Mouse (Mus musculus) lung, postnatal 14 days (tissue): ENCODE measurements around the gene Hexb.
"Not testable (repeated sequence)": the region's sequence is repeated elsewhere in the genome, so short reads cannot be mapped to it uniquely, and the experiment has no call there.

Experiments
- DNase-seq: peaks from one replicate; pipeline ENCODE4 v3.0.0; 2021

Hexb gene

DNA sequence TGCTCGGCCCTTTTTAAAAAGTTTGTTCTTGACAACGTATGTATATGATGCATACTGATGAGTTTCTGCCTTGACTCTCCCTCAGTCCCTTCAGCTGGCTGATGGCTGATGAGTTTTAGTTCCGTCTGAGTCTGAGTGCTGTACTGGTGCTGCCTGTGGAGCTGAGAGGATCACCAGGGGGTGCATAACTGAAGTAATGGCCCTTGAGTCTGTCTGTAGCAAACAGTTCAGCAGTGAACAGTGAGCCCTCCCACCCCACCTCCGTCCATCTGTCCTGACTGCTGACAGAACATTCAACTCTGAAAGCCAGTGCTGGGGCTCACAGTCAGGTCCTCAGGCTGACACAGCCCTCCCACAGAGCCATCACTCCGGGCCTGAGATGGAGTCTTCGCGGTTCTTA, 19.2 kb downstream of the Hexb start:
- no peak for DNase-seq

DNA sequence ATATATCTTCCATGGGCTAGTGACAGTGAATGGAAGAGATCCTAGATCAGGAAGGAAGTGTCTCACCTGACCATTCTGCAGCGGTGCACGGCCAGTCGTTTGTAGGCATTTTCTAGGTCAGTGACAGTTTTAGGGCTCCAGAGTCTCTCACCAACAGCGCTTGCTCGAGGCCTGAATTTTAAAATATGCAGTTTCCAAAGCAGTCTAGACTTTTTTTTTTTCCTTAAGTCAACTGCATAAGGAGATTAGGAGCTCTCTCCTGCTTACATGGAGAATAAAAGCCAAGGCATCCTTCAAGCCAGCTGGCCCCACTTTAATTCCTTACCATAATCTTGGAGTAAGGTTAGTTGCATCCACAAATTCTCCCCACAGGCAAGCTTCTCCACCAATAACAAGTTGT, 21.4 kb downstream of the Hexb start:
- no peak for DNase-seq

DNA sequence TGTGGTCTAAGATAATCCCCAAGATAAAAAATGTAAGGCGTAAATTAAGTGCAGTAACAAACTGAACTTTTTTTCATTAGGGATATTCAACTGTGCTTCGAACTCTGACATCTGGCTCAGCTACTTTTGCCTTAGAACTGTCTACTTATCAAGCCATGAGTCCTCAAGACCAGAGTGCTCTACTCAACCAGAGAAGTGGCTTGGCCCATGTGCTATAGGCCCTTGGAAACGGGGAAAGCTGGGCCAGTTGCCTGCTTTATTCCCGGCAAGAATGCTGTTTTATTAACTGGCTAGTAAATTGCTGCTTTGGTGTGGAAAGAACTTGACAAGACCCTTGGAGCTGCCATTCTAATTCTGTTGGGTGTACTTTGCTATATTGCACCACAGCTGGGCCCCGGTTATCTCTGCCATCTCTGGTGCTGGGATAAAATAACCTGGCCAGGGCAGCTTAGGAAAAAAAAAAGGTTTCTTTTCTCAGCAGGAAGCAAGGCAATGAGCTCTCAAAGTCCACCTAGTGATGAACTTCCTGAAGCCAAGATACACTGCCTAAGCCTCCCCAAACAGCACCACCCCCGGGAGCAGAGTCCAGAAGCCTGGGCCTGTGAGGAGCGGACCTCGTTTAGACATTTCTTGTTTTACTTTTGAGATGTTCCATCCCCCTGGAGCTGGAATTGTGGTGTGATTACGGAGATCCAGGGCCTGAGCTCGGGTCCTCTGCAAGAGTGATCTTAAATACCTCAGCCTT, 22.5 kb downstream of the Hexb start:
- DNase-seq: no peak

DNA sequence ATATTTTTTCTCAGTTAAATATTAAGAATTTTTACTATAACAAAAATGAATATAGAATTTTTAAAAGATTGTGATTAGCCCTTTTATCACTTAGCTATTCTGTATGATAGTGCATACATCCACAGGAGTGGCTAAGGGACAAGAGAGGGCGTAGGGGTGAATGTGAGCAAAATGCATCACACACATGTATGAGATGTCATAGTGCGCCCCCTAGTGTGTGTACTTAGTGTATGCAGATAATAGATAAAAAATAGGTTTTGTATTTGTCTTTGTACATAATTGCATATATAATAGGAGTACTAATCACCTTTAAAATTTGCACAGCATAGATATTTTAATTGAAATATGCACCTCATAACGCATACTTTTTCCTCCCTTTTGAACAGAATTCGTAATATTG, 52.3 kb downstream of the Hexb start:
- peak; percentile 59 for DNase-seq

DNA sequence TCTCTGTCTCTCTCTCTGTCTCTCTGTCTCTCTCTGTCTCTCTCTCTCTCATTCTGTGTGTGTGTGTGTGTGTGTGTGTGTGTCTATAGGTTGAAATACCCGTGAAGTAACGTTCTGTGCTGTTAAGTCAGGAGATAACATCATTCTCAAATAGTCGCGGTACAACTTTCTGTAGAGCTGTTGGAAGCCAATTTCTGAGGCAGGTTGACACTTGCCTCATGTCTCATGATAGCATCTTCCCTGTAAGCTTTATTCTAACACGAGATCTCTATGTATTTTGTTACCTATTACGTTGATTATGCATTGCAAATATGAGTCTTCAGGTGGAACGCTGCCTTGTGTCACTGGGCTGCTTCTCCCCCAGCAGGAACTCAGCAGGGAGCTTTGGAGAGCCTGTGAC, 55.8 kb downstream of the Hexb start:
- no peak for DNase-seq

DNA sequence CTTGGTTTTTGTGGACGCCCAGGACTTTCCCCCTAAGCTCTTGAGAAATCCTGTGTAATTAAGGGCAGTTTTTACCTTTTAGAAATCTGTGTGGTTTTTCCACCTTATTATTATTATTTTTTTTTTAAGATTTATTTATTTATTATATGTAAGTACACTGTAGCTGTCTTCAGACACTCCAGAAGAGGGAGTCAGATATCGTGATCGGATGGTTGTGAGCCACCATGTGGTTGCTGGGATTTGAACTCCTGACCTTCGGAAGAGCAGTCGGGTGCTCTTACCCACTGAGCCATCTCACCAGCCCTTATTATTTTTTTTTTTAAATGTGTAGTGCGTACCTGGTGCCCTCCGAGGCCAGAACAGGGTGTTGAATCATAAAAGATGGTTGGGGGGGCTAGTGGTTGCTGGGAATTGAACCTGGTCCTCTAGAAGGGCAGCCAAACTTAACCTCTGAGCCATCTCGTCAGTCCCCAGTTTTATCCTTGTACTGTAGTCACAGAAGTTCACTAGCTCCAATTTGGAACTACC, 59.7 kb downstream of the Hexb start:
- not testable (repeated sequence) for DNase-seq

DNA sequence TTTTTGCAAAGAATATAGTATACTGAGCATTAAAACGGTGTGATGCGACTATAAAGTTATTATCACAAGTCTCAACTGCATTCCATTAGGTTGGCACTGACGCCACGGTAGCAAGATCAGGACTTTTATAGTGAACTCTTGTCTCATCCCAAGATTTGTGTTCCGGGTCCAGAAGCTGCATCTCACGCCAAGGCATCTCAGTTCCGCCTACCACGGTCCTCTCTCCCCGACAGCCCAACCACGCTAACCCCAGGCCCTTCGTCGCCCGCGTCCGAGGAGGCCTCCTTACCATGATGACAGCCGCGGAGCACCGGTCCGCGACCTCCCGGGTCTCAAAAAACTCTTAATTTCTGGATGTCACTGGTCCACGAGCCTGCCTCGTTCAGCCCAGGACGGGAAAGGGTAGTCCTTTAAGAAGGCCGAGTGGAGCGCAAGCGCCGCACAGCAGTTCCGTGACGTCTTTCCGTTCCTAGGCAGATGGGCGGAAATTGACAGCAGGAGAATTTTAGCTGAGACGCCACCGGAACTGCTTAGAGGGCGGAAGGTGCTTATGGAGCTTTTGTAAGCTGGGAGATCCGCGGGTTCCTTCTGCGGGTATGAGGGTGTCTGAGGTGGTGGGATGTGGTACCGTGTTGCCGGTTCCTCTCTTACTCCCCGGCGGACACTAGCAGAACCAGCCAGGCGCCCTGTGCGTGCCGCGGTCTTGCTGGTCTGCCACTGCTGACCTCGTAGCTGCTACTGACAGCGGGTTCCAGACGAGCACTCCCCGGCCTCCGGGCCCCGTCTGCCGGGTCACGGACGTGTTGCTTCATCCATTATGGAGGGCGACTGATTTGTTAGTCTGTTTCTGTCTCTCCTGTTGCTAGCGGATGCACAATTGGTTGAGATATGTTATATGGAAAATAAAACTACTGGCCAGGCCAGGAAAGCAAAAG, 60.4 kb downstream of the Hexb start, which contains the start of the genes Gfm2 and Nsa2:
Gene Gfm2 (plus strand): TSS at position 472 of the 935 bp plus-strand sequence.
Gene Nsa2 (minus strand): TSS at position 472 of the 935 bp plus-strand sequence.
- peak; percentile 88 for DNase-seq

DNA sequence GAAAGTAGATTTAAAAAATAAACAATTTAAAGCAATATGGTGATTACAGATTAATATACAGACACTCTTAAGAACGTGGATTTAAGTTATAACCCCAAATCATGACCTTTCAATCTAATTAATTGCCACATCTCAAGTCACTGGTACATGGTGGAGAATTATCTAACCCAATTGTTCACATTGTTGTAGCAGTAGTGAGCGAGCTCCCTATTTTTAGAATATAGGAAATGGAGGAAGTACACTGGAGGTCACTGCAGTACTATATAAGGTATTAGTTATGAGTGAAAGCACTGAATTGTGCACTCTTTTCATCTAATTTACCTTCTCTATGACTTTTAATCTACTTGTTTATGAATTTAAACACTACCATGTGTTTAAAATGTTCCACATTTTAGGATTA, 67.7 kb downstream of the Hexb start:
- not testable (repeated sequence) for DNase-seq

DNA sequence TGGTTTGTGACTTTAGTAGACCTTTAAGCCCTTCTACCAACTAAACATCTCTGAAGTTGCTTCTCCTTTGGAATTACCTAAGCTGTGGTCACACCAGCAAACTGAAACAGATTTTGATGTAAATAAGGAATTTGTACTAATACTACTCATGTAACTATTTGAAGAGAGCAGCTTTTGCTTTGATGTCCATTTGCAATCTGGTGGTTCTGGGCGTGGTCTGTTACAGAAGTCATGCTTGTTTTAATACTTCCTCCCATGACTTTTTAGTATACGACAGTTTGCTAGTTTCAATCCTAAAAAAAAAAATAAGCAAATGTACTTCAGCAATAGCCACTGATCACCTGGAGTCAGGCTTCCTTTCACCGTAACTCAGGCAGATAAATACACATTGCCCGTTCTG, 68.5 kb downstream of the Hexb start:
- DNase-seq: not testable (repeated sequence)
